Mouse (Mus musculus): ENCODE measurements around the gene Bcl9l. TPM values are rescaled to one million over a fixed set of nuclear protein-coding genes. Genes with fewer than 3 reads are reported as not detected.

Gene Bcl9l
- total RNA-seq, 2 experiments from 2014 or later: 70.9 to 75.7 TPM

DNA sequence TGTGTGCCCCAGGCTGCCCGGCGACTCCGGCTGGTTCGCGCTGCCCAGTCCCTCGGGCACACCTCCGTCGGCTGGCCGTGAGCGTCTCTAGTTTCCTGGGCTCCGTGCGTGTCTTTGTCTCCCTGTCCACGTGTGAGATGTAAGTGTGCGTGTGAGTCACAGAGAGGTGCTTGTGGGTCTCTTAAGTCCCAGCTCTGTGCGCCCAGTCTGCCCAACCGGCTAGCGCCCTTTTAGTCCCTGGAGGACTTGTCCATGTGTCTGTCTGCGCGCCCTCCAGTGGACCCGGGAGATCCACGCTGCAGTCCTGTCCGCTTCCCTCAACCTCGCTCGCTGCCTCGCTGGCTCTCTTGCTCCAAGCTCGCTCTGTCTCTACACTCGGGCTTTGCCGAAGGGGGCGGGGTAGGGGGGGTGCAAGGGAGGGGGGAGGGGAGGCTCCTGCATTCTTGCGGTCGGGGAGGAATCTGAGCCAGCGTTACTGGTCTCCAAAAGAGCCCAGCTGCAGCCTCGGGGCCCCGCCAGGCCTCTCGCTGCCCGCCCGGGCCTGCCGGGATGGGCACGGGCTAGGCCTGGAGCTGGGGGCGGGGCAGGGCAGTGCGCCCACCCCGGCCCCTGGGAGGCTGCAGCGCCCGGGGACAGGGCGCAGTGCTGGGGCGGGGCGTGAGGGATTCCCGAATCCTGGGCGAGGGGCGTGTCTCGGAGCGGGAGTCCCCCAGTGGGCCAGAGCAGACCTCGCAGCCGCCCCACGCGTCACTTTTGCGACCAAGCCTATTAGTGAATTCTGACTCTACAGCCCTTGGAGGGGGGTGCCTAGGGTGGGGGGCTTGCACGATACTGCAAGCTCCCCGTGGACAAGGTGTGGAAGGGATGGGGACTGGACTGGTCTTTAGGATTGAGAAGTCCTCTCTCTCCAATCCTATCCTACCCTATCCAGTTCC lies 16.1 kb downstream of the Bcl9l start:
- no peak for DNase-seq

DNA sequence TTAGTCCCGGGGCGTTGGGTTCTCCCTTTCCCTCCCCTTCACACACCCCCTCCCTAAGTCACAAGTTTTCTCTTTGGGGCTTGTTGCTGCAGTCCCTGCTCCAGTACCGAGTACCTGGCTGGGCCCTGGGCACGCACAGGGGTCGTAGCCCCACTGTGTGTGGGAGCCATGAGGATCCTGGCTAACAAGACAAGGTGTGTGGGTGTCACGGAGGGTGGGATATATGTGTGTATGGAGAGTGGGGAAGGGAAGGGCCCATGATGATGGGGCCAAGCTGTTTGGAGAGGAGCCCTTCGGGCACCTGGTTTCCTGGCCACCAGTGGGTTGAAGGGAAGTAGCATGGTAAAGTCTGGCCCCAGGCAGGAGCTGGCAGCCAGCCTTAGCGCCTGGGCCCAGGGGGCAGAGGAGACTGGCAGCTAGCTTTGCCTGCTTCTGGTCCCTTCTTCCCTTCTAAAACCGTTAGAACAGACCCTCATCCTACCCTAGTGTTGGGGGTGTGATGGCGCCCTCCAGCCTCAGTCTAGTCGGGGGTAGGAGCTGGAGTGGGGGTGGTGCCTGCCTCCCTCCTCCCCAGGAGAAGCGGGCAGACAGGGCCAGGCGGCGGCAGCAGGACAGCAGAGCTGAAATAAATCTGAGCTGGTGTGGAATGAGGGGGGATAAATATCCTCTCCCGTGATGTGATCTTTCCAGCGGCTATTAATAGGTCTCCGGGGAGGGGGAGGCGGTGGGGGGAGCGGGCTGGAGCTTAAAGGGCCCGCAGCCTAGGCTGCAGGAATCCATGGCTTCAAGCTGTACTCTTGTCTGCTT lies 16.9 kb downstream of the Bcl9l start:
- no peak for DNase-seq

- DNase-seq: no peak
These were observed 17.5 kb downstream of the Bcl9l start for GRCm38 (mm10) chr9:44500163-44500533.

DNA sequence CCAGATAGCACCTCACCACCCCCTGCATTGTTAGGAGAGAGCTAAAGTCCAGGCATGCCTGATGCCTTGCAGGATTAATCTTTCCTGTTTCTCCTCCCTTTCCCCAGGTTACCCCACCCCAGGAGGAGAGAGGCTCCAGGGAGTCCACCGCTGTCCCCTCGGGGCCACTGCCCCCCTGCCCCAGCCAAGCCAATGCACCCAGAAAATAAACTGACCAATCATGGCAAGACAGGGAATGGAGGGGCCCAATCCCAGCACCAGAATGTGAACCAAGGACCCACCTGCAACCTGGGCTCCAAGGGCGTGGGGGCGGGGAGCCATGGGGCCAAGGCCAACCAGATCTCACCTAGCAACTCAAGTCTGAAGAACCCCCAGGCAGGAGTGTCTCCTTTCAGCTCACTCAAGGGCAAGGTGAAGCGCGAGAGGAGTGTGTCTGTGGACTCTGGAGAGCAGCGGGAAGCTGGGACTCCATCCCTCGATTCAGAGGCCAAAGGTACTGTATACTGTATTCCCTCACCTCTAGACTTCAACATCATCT lies 18.1 kb downstream of the Bcl9l start:
- no peak for DNase-seq

DNA sequence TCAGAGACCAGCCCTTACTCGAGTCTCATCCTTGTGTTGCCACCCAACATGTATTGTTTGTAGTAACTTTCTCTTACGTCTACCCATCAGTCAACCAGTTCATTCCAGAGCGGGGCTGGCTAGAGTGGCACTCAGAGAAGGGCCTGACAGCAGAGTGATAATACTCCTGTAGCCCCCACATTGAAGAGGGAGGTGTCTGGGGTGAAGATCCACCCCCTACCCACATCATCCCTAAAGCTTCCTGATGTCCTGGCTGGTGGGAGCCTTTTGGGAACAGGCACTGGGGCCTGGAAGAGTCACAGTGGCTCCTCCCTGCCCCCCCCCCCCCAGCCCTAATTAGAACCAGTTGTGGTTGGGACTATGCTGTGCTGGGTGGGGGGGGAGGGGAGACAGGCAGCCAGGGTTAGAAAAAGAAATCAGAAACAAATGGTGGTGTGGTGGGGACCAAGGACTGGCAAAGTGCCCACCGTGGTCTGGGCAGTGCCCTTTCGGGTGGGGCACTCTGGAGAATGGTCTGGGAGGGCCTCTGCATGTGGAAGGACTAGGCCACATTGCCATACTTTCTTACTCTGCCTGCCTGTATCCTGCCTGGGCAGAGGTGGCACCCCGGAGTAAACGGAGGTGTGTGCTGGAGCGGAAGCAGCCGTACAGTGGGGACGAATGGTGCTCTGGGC lies 18.7 kb downstream of the Bcl9l start:
- no peak for DNase-seq

GRCm38 (mm10) chr9:44502006-44502405 lies 19.4 kb downstream of the Bcl9l start:
- peak; percentile 30 to 74 for DNase-seq

GRCm38 (mm10) chr9:44504893-44505823 lies 22.5 kb downstream of the Bcl9l start:
- DNase-seq: no peak

- DNase-seq: peak in 1 of 2 experiments; percentile 3
These were observed 23.3 kb downstream of the Bcl9l start for GRCm38 (mm10) chr9:44505824-44506467.

DNA sequence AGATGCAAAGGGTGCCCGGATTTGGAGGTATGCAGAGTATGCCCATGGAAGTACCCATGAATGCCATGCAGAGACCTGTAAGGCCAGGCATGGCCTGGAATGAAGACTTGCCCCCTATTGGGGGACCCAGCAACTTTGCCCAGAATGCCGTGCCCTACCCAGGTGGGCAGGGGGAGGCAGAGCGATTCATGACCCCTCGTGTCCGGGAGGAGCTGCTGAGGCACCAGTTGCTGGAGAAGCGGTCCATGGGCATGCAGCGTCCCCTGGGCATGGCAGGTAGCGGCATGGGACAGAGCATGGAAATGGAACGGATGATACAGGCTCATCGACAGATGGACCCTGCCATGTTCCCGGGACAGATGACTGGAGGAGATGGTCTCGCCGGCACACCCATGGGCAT lies 23.9 kb downstream of the Bcl9l start:
- DNase-seq: no peak

- DNase-seq: no peak
These were observed 24.7 kb downstream of the Bcl9l start for GRCm38 (mm10) chr9:44507345-44507744.

GRCm38 (mm10) chr9:44508124-44508619 lies 25.5 kb downstream of the Bcl9l start:
- no peak for DNase-seq

GRCm38 (mm10) chr9:44508721-44509486 lies 26.3 kb downstream of the Bcl9l start:
- DNase-seq: no peak

DNA sequence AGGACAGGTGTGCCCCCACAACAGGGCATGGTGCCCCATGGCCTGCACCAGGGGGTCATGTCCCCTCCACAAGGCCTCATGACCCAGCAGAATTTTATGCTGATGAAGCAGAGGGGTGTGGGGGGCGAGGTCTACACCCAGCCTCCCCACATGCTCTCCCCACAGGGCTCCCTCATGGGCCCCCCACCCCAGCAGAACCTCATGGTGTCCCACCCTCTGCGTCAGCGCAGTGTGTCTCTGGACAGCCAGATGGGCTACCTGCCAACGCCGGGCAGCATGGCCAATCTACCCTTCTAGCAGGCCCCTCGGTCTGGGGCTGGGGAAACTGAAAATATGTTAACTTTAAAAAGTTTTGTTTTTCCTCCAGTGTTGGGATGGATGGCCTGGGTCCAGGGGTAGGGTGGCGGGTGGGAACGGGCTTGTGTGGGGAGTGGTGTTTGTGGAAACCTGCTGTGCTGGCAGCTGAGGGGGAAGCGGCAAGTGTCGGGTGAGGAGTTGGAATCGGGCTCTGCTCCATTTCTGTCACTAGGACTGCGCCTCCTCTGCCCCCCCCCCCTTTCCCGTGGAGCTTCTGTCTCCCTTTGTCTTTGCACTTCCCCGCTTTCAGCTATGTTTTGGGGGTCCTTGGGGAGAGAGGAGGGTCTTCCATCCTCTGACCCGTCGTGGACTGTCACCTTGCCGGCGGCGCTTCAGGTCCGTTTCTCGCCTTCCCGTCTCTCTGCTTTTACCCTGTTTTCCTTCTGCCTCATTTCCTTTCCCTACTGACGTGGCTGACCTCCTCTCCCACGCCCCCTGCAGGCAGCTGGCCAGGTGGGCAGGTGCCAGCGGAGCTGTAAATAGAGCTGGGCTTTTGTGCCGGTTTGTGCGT lies 27.1 kb downstream of the Bcl9l start:
- peak; percentile 74 for DNase-seq

DNA sequence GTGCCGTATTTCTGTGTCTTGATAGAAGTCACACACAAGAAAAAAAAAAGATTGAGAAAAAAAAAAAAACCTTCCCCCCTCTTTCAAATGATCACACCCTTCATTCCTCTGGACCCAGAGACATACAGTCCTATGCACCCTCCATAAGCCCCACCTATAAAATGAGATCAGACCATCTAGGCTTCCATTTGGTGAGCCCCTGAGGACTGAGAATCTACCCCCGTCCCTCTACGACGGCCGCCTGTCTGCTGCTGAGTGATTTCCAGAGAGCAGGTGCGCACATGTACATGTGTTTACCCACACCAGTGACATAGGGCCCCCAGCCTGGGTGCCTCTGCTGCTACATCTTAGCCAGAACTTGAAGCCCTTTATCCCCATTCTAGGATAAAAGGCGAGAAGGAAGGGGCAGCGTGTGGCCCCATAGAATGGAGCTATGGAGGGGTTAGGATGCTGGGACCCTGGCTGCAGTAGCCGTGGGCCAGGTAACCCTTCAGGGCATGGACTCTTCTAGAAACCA lies 27.8 kb downstream of the Bcl9l start:
- no peak for DNase-seq

GRCm38 (mm10) chr9:44510872-44511601 lies 28.4 kb downstream of the Bcl9l start:
- DNase-seq: peak in 1 of 2 experiments; percentile 72

DNA sequence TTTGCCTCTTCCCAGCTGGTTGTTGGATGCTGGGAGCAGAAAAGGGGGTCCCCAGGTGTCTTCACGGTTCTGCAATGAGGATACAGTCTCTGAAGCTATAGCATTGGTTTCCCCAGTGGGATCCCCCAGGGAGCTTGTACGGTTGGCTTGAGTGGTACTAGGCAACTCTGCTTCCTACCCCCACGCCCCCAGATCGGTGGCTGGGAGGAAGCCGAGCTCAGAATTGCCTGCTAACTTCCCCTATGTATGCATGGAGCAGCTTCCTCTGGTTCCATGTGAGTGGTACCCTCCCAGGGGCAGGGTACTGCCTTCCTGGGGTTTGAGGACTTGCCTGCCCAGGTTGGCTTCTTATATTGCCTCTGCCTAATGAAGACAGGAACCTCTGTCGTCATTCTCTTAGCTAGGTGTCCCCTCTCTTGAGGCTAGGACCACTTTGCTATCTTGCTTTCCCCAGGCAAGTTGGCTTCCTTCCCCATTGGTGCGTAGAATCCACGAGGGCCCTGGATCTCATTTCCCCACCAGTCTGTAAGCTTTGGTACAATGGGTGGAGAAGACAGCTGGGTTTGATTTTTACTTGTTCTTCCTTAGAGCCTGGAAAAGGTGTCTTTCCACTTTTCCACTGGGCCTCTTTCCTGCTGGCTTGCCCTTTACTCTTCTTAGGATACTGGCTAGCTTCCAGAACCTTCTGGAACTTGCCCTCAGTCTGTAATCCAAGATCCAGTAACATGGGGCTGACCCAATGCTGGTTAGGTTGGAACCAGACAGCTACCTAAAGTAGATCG lies 29.5 kb downstream of the Bcl9l start:
- no peak for DNase-seq

DNA sequence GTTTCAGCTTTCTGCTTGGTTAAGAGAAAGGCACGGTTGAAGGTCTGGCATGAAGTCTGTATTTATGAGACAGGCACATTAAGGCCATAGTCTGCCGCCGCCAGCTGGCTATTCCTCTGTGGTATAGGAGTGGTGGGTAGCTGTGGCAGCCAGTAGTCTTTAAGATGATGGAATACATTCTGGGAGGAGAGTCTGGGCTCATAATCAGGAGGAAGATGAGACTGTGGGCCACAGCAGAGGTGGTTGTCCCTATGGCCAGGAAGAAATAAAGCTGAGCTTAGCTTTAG lies 30.0 kb downstream of the Bcl9l start:
- DNase-seq: no peak

Measured in layer of hippocampus, postnatal 36 days (tissue).